Mouse (Mus musculus) spleen, adult 2 months (tissue): Measurements from ENCODE around the gene Il10. TPM values are rescaled to one million over a fixed set of nuclear protein-coding genes. Genes with fewer than 3 reads are reported as not detected.

Experiments
- DNase-seq, 2 experiments: peaks; one replicate each; pipeline versions ENCODE4 v3.0.0 to v3.0.0-alpha.2; 2012 to 2021; ENCODE audit warnings: low spot score in 2 of 2, low read depth in 1 of 2
- H3K27ac ChIP-seq: fragments of 200-500 bp; 2 replicates; pipeline ENCODE4 v1.5.1; 2012; ENCODE audit warnings: low read length, inconsistent platforms; ENCODE audit not compliant: insufficient read depth
- H3K27me3 ChIP-seq: fragments of 200-500 bp; 2 replicates; pipeline ENCODE4 v1.6.1; 2012; ENCODE audit warnings: mild to moderate bottlenecking, moderate library complexity, low read length, inconsistent platforms; ENCODE audit not compliant: control insufficient read depth, insufficient read depth
- H3K36me3 ChIP-seq: fragments of 200-500 bp; 2 replicates; pipeline ENCODE4 v1.6.1; 2012; ENCODE audit warnings: mild to moderate bottlenecking, low read length, inconsistent platforms; ENCODE audit not compliant: control insufficient read depth, insufficient read depth
- H3K4me1 ChIP-seq: fragments of 200-500 bp; 2 replicates; pipeline ENCODE4 v1.6.1; 2011; ENCODE audit warnings: inconsistent platforms; ENCODE audit not compliant: control insufficient read depth, insufficient read depth, insufficient read length
- H3K4me3 ChIP-seq: fragments of 200-500 bp; 2 replicates; pipeline ENCODE4 v1.5.1; 2011; ENCODE audit warnings: mild to moderate bottlenecking, inconsistent platforms; ENCODE audit not compliant: insufficient read depth, insufficient read length; ENCODE audit errors: extremely low read depth
- CTCF ChIP-seq: fragments of 200-500 bp; IDR thresholded peaks from 2 replicates; pipeline ENCODE4 v1.5.1; 2011; ENCODE audit warnings: mild to moderate bottlenecking, inconsistent platforms; ENCODE audit not compliant: insufficient read depth, insufficient read length, insufficient replicate concordance; ENCODE audit errors: extremely low read depth
- POLR2A ChIP-seq: fragments of 200-500 bp; IDR thresholded peaks from 2 replicates; pipeline ENCODE4 v1.6.1; 2011; ENCODE audit warnings: low read depth, low read length, inconsistent platforms
- WGBS: fragments of 180-500 bp; shearing (Covaris S2); methylation state at CpG from one replicate; pipeline ENCODE4 v1.1.7; 2018; 5-methylcytosine and 5-hydroxymethylcytosine counted together
- polyA plus RNA-seq: library from polyadenylated mRNA; depleted of rRNA; stranded (reverse); fragments of >200 nt; gene quantifications from 2 replicates; pipeline ENCODE4 v1.2.3, GENCODE M21; 2012

Il10 gene
- polyA plus RNA-seq, 1 experiment = 0.12 TPM

DNA sequence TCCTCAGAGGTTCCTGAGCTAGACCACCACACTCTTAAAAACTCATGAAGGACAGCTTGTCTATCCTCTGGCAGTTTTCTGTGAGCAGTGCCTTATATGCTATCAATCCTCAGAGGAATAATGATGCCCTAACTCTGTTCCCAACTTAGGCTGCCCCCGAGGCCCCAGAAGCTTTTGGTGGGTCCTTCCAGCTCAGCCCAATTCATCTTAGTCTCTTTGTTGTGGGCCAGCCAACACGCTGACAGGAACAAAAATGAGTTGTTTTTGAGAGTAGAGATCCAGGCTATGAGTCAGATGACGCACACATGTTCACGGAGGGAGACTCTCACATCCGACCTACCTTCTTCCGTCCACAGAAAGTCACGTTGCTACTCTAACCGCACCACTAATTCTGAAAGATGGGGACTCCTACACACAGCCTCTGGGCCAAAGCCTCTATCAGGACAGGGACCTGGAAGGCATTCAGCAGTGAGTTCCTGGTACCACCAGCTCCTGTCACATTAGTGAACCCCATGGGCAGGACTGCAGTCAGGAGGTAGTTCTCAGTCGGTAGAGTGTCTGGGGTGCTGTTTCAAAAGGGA, 26.0 kb upstream of the Il10 start:
- 83% methylated on average over 9 of the region's 9 CpGs for WGBS

GRCm38 (mm10) chr1:130995515-130995914, 24.1 kb upstream of the Il10 start:
- 20% methylated on average over 1 of the region's 1 CpGs for WGBS
- no peak for TF ChIP-seq CTCF
- no peak for TF ChIP-seq POLR2A
- H3K36me3 ChIP-seq = no peaks in the 10 kb centered on the region
- H3K27me3 ChIP-seq = no peaks in the 10 kb centered on the region
- no peaks in the 10 kb centered on the region for H3K4me1 ChIP-seq
- H3K4me3 ChIP-seq = no peak overlapping the region
- H3K27ac ChIP-seq = no peak overlapping the region
- no peak for DNase-seq

More for the DNA sequence above, 26.0 kb upstream of the Il10 start:
- Histone ChIP-seq H3K36me3 (no peaks in the 10 kb centered on the region), H3K4me3 (no peak overlapping the region), H3K27me3 (no peaks in the 10 kb centered on the region), H3K27ac (no peak overlapping the region), H3K4me1 (no peaks in the 10 kb centered on the region)
- TF ChIP-seq POLR2A (no peak), CTCF (no peak)
- DNase-seq = no peak

GRCm38 (mm10) chr1:130996356-130996755, 23.3 kb upstream of the Il10 start:
- no peak for DNase-seq
- 83% methylated on average over 10 of the region's 10 CpGs for WGBS
- no peaks in the 10 kb centered on the region for H3K27me3 ChIP-seq
- H3K27ac ChIP-seq = no peak overlapping the region
- H3K4me1 ChIP-seq = no peaks in the 10 kb centered on the region
- no peaks in the 10 kb centered on the region for H3K36me3 ChIP-seq
- TF ChIP-seq CTCF (no peak), POLR2A (no peak)
- H3K4me3 ChIP-seq = no peak overlapping the region

- Histone ChIP-seq H3K4me3 (no peak overlapping the region), H3K36me3 (no peaks in the 10 kb centered on the region), H3K4me1 (no peaks in the 10 kb centered on the region), H3K27me3 (no peaks in the 10 kb centered on the region), H3K27ac (no peak overlapping the region)
- no peak for TF ChIP-seq POLR2A
- no peak for DNase-seq
- 87% methylated on average over 4 of the region's 4 CpGs for WGBS
These were observed 22.2 kb upstream of the Il10 start for GRCm38 (mm10) chr1:130997441-130997840.

DNA sequence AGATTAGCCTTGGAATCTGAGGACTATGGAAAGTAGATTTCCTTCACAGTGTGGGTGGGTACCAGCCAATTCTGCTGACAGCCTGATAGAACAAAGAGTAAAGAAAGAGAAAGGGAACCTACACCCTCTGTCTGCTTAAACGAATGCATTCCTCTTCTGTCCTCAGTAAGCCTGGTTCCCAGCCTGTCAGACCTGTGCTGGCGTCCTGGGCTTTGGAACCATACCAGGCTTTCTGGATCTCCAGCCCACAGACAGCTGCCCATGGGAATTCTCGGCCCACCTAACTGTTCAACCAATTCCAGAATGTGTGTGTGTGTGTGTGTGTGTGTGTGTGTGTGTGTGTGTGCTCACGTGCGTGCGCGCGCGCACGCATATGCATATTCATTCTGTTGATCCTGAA, 21.3 kb upstream of the Il10 start:
- no peak for DNase-seq
- no peaks in the 10 kb centered on the region for H3K4me1 ChIP-seq
- TF ChIP-seq POLR2A (no peak), CTCF (no peak)
- H3K27ac ChIP-seq = no peak overlapping the region
- H3K27me3 ChIP-seq = no peaks in the 10 kb centered on the region
- WGBS = 91% methylated on average over 10 of the region's 10 CpGs
- H3K36me3 ChIP-seq = no peaks in the 10 kb centered on the region
- H3K4me3 ChIP-seq = no peak overlapping the region

DNA sequence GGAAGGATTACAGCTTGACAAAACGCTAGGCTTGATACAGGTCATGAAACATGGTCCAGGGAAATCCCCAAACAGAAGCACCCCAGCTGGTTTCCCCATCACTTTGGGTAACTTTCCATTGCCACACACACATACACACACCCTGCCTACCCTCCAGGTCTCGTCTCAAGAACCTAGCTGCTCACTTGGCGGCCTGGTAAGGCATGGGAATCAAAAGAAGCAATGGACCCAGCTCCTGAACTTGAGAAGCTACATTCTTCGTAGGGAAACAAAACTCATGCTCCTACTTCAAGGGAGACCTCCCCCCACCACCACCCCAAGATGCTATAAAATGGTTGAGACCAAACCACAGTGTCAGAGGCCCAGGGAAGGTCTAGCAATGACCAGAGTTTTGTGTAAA, 19.9 kb upstream of the Il10 start:
- H3K27ac ChIP-seq = no peak overlapping the region
- H3K36me3 ChIP-seq = no peaks in the 10 kb centered on the region
- no peak overlapping the region for H3K4me3 ChIP-seq
- no peaks in the 10 kb centered on the region for H3K27me3 ChIP-seq
- no peaks in the 10 kb centered on the region for H3K4me1 ChIP-seq
- DNase-seq = no peak
- WGBS = 71% methylated on average over 4 of the region's 4 CpGs
- TF ChIP-seq CTCF (no peak), POLR2A (no peak)

DNA sequence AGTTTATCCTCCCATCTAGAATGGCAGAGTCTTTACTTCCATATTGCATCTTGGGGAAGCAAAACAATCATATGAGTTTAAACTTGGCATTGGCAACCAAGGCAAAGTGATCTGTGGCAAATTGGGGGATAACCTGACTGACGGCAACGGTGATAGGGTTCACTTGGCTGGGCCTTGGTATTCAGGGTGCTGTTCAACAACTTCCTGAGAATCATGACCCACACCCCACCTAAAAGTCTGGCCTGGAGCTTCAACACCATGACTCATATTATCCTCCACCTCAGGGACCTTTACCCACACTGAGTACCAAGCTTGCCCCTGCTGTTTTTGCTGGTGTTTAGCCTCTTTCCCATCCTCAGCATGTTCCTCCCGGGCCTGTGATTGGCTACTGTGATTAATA, 19.3 kb upstream of the Il10 start:
- TF ChIP-seq CTCF (no peak), POLR2A (no peak)
- DNase-seq = no peak
- no peak overlapping the region for H3K4me3 ChIP-seq
- WGBS = 83% methylated on average over 3 of the region's 3 CpGs
- H3K27ac ChIP-seq = no peak overlapping the region
- no peaks in the 10 kb centered on the region for H3K36me3 ChIP-seq
- H3K4me1 ChIP-seq = no peaks in the 10 kb centered on the region
- H3K27me3 ChIP-seq = no peaks in the 10 kb centered on the region

- H3K27ac ChIP-seq = no peak overlapping the region
- no peak for TF ChIP-seq POLR2A
- TF ChIP-seq CTCF = no peak
- no peaks in the 10 kb centered on the region for H3K4me1 ChIP-seq
- H3K36me3 ChIP-seq = no peaks in the 10 kb centered on the region
- H3K4me3 ChIP-seq = no peak overlapping the region
- H3K27me3 ChIP-seq = no peaks in the 10 kb centered on the region
- WGBS = 90% methylated on average over 2 of the region's 2 CpGs
- DNase-seq = no peak
These were observed 17.1 kb upstream of the Il10 start for GRCm38 (mm10) chr1:131002561-131002960.
